Mouse (Mus musculus) layer of hippocampus, postnatal 14 days (tissue): ENCODE measurements around the gene Dnajc8. TPM values are rescaled to one million over a fixed set of nuclear protein-coding genes. Genes with fewer than 3 reads are reported as not detected.
"Not testable (repeated sequence)": the region's sequence is repeated elsewhere in the genome, so short reads cannot be mapped to it uniquely, and the experiment has no call there.

Experiments used
- DNase-seq, 2 experiments: peaks; one replicate each; pipeline ENCODE4 v3.0.0; 2021 to 2022; ENCODE audit warnings: low spot score in 2 of 2, mixed read lengths in 1 of 2
- total RNA-seq, 2 experiments: library from RNA; stranded (reverse); gene quantifications; 2 replicates each; pipeline ENCODE4 v1.2.3; 2021

Dnajc8 gene
- total RNA-seq, 2 experiments from 2014 or later, result 83.2 to 84.5 TPM

- peak; percentile 81 to 89 for DNase-seq
Observed at GRCm38 (mm10) chr4:132514555-132515135, 20.7 kb upstream of the Dnajc8 start.

- peak; percentile 79 to 96 for DNase-seq
Observed at GRCm38 (mm10) chr4:132515369-132516155, 19.8 kb upstream of the Dnajc8 start.

- DNase-seq, result no peak
Observed at GRCm38 (mm10) chr4:132518066-132518465, 17.3 kb upstream of the Dnajc8 start.

GRCm38 (mm10) chr4:132519188-132519587, 16.2 kb upstream of the Dnajc8 start:
- no peak for DNase-seq

- no peak for DNase-seq
Observed at GRCm38 (mm10) chr4:132524321-132524741, 11.0 kb upstream of the Dnajc8 start.

GRCm38 (mm10) chr4:132524808-132525207, 10.5 kb upstream of the Dnajc8 start:
- DNase-seq, result no peak

GRCm38 (mm10) chr4:132526678-132527077, 8.7 kb upstream of the Dnajc8 start:
- no peak for DNase-seq

- no peak for DNase-seq
Observed at GRCm38 (mm10) chr4:132527917-132528522, 7.3 kb upstream of the Dnajc8 start.

GRCm38 (mm10) chr4:132529344-132529743, 6.0 kb upstream of the Dnajc8 start:
- DNase-seq, result no peak

- DNase-seq, result no peak
Observed at GRCm38 (mm10) chr4:132530033-132530804, 5.1 kb upstream of the Dnajc8 start.

- no peak for DNase-seq
Observed at GRCm38 (mm10) chr4:132532496-132532895, 2.9 kb upstream of the Dnajc8 start.

- peak; percentile 82 to 93 for DNase-seq
Observed at GRCm38 (mm10) chr4:132532981-132533916, 2.1 kb upstream of the Dnajc8 start, which contains the start of gene Atpif1. Gene Atpif1, minus strand, starts transcription at chr4:132533659.

GRCm38 (mm10) chr4:132539481-132539880, 4.1 kb downstream of the Dnajc8 start:
- DNase-seq, result no peak

- no peak for DNase-seq
Observed at GRCm38 (mm10) chr4:132541413-132541812, 6.1 kb downstream of the Dnajc8 start.

- no peak for DNase-seq
Observed at GRCm38 (mm10) chr4:132542724-132543123, 7.4 kb downstream of the Dnajc8 start.

- peak in 1 of 2 experiments; percentile 63 for DNase-seq
Observed at GRCm38 (mm10) chr4:132545851-132546250, 10.5 kb downstream of the Dnajc8 start.

- DNase-seq, result no peak
Observed at GRCm38 (mm10) chr4:132554221-132554620, 18.9 kb downstream of the Dnajc8 start.

GRCm38 (mm10) chr4:132554653-132555052, 19.3 kb downstream of the Dnajc8 start:
- no peak for DNase-seq

- DNase-seq, result not testable (repeated sequence)
Observed at GRCm38 (mm10) chr4:132555550-132555949, 20.2 kb downstream of the Dnajc8 start.

- DNase-seq, result no peak
Observed at GRCm38 (mm10) chr4:132563261-132563660, 27.9 kb downstream of the Dnajc8 start.
